Mouse (Mus musculus): ENCODE data around the gene Arhgap42.

DNA sequence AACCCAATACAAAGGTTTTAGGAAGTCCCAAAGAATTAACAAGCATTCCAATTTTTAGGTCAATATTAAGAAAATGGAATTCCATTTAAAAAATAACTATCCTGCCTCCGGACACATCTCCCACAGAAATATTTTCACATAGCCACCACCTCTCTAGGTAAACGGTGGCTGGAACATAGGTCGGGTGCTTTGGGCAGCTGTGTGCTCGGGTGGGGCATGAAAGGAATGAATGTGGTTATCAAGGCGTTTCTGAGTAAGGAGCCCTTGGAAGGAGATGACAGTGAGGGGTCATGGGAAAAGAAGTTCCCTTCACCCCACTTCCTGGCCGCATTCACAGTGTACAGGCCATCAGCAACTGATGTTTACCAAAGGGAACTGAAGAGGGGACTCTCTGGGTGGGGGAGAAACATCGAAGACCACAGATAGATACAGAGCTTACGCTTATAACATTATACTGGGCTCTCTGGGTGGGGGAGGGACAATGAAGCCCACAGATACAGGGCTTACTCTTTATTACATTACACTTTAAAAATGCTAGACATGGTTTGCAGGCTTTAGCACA lies 38.0 kb downstream of the Arhgap42 start:
- TF ChIP-seq CTCF (IDR thresholded peaks at IDR 0.05; ENCODE audit: control insufficient read depth, insufficient read depth, insufficient replicate concordance, low read depth, low read length) = no peak
- no peak for TF ChIP-seq POLR2A (IDR thresholded peaks at IDR 0.05; ENCODE audit: control insufficient read depth, low read depth, low read length)

Data from testis, adult 2 months (tissue).